Mouse (Mus musculus) gastrocnemius, adult 2 months (tissue): ENCODE results near the gene Tmtc4. TPM values are rescaled to one million over a fixed set of nuclear protein-coding genes. Genes with fewer than 3 reads are reported as not detected.
A peak's percentile ranks its signal among the peaks of the same experiment; 100 is the strongest.

Source experiments
- DNase-seq: peaks from one replicate; pipeline ENCODE4 v3.0.0; 2022
- H3K27ac ChIP-seq: fragments of 200-600 bp; 2 replicates; pipeline ENCODE4 v1.8.1; 2022; ENCODE audit warnings: mild to moderate bottlenecking
- H3K4me3 ChIP-seq: fragments of 200-600 bp; 2 replicates; pipeline ENCODE4 v1.8.1; 2022; ENCODE audit warnings: mild to moderate bottlenecking, moderate library complexity
- CTCF ChIP-seq: fragments of 200-600 bp; IDR thresholded peaks from 2 replicates; pipeline ENCODE4 v1.8.1; 2022; ENCODE audit warnings: antibody characterized with exemption, mild to moderate bottlenecking, moderate library complexity
- intact Hi-C: fragments of 180-260 bp; cut with DNase I; formaldehyde crosslinking; loops from one replicate; pipeline ENCODE4 v1.15.1; 2025
- total RNA-seq, 2 experiments: library from RNA; stranded (reverse); gene quantifications; 2 replicates each; pipeline ENCODE4 v1.2.3; 2021

Tmtc4 gene
- total RNA-seq, 2 experiments from 2014 or later, result 1.5 to 5.7 TPM

GRCm38 (mm10) chr14:122990521-122991052, 6.8 kb upstream of the Tmtc4 start:
- no peak overlapping the region for H3K4me3 ChIP-seq
- TF ChIP-seq CTCF, result no peak
- intact Hi-C loops, result no loop called here
- no peak for DNase-seq
- no peak overlapping the region for H3K27ac ChIP-seq

DNA sequence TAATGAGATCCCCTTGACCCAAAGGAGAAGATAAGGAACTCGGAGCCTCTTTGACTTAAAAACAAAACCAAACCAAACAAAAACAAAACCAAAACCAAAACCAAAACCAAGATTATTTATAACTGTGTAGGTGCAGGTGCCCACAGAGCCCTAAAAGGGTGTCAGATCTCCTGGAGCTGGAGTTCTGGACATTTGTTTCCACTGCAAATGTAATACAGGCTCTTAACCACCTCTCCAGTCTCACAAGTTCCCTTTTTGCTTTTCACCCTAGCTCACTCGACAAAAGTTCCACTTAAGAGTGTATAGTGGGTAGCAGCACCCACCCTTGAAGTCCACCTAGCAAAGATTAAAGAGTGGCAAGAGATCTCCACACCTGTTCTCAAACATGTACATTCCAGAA, 2.6 kb upstream of the Tmtc4 start:
- TF ChIP-seq CTCF, result no peak
- no peak for DNase-seq
- intact Hi-C loops, result no loop called here
- Histone ChIP-seq H3K27ac (no peak overlapping the region), H3K4me3 (no peak overlapping the region)

- intact Hi-C loops, result no loop called here
- Histone ChIP-seq H3K4me3 (peak overlapping the region; percentile 92), H3K27ac (peak overlapping the region; percentile 93)
- no peak for TF ChIP-seq CTCF
- DNase-seq, result peak; percentile 94
Measured at GRCm38 (mm10) chr14:122982571-122983225, 1.1 kb downstream of the Tmtc4 start.

DNA sequence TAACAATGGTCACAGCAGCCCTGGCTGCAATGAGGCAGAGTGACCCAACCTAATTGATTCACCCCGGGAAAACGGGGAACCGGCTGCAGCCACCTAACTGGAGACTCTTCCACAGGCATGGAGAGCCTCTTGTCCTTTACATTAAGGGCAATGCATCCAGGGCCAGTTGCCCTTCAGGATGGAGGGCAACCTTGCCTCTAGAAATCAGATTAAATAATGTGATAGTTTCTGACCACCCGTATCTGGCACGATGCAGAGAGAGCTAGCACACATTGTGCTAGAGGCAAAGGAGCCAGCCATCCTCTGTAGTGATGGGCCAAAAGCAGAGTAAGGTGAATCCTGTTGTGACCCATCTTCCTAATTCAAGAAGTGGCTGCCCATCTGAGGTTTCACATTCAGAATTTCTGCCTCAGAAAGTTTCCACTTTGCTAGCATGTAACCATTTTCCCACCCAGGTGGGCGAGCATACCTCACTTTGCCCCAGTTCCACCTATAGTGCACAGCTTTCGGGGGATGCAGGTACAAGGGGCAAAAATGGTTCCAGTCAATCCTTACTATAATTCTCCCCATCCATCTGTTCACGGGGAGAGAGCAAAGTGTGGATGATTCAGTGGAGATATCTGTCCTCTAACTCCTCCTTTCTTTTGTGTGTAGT, 1.9 kb downstream of the Tmtc4 start:
- intact Hi-C loops, result no loop called here
- TF ChIP-seq CTCF, result no peak
- no peak for DNase-seq
- Histone ChIP-seq H3K4me3 (peak overlapping the region; percentile 92), H3K27ac (peak overlapping the region; percentile 93)

DNA sequence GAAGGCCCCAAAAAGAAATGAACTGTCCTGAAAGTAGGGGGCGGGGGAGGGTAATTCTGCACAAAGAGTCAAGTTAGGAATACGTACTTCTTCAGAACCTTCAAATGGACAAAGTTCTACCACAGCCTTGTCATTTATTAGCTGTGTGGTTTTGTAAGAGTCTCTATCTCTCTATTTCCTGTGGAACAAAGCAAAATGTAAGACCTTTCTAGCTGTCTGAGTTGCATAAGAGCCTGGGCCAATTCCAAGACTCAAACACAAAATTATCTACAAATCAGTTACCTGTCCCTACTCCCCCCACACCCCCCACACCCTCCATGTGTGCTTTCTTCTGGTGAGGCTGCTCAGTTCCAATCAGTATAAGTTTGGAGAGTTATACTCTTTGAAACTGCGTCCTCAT, 5.0 kb downstream of the Tmtc4 start:
- no peak overlapping the region for H3K27ac ChIP-seq
- intact Hi-C loops, result no loop called here
- no peak overlapping the region for H3K4me3 ChIP-seq
- DNase-seq, result no peak
- no peak for TF ChIP-seq CTCF

DNA sequence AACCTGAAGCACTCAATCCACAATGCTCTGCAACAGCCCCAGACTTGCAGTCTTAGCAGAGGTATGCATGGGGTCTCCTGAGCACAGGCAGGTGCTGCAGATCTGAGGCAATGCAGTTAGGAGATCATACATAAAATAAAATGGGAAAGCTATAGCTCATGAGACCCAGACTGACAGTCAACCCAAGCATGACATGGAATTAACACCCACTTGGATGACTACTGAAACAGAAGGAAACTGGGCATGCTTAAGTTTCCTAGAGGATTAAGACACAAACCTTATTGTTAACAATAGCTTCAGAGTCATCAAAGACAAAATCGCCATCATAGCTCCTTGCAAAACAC, 6.1 kb downstream of the Tmtc4 start:
- no peak for TF ChIP-seq CTCF
- no peak for DNase-seq
- H3K4me3 ChIP-seq, result no peak overlapping the region
- H3K27ac ChIP-seq, result no peak overlapping the region
- intact Hi-C loops, result no loop called here

- no peak for TF ChIP-seq CTCF
- DNase-seq, result no peak
- Histone ChIP-seq H3K4me3 (no peak overlapping the region), H3K27ac (no peak overlapping the region)
- intact Hi-C loops, result no loop called here
Measured at GRCm38 (mm10) chr14:122977056-122977796, 6.6 kb downstream of the Tmtc4 start.

DNA sequence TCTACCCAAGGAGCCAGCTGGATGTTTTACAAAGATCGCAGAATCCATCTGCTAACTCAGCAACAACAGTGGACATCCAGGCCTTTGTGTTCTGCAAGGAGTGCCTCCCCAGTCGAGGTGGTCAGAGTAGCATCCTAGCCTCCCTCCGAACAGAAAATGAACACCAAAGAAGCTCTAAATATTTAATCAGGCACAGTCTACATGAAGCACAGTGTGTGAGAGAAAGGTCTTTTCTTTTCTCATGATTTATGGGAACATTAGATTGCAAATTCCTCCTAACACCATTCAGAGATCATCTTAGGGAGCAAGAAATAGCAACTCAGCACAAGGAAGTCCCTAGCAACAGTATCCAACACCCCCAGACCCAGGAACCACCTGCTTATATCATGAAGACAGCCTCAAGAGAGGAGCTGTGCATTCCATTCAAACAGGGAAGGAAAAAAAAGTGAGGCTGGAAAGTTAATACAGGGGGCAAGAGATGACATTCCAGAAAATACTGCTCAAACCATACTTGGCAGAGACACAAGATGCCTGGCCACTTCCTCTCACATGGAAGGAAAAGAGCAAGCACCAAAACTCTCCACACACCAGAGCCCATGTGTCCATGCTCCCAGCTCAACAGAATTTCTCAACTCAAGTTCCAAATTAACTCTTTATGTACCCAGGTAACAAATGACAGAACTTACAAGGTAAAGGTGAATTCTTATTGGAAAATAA, 8.8 kb downstream of the Tmtc4 start:
- intact Hi-C loops, result no loop called here
- no peak overlapping the region for H3K4me3 ChIP-seq
- TF ChIP-seq CTCF, result no peak
- DNase-seq, result no peak
- no peak overlapping the region for H3K27ac ChIP-seq

DNA sequence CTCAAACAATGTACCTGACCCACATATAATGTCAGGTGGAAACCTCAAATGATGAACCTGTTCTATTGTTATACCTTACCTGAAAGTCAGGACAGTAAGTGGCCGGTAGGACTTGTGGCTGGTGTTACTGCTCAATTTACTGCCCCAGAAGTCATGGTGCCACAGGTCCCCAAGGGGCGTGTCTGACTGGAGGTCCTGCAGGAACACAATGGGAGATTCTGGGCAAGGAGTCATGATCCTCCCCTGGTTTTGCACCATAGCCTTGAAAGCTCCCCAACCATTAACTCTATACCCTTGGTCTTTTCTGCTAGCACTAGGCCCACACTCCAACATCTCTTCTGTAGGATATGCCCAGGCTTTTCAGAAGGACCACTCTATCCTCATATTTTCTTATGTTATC, 10.7 kb downstream of the Tmtc4 start:
- intact Hi-C loops, result no loop called here
- H3K27ac ChIP-seq, result no peak overlapping the region
- no peak for TF ChIP-seq CTCF
- no peak for DNase-seq
- no peak overlapping the region for H3K4me3 ChIP-seq

DNA sequence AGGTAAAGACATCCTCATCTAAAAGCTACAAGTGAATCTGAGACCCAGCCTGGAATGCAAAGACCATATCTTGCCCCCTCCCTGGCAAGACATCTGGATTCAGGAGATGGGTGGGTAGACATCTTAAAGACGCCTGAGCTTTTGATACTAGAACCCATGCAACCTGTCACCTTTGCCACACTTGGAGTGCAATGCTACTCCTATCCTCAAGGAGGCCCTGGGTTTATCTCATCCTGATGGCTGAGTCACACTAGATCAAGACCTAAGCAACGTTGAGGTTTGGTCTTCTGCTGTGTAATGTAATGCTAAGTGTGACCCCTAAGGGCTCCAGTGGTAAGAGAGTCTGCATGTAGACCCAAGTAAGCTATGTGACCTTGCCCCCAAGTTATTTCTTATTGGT, 15.8 kb downstream of the Tmtc4 start:
- no peak for DNase-seq
- intact Hi-C loops, result no loop called here
- no peak for TF ChIP-seq CTCF

GRCm38 (mm10) chr14:122957941-122958340, 25.9 kb downstream of the Tmtc4 start:
- intact Hi-C loops, result no loop called here
- no peak overlapping the region for H3K27ac ChIP-seq
- no peak overlapping the region for H3K4me3 ChIP-seq
- peak; percentile 59 for DNase-seq
- TF ChIP-seq CTCF, result no peak

More for the DNA sequence above, 15.8 kb downstream of the Tmtc4 start:
- Histone ChIP-seq H3K27ac (no peak overlapping the region), H3K4me3 (no peak overlapping the region)

DNA sequence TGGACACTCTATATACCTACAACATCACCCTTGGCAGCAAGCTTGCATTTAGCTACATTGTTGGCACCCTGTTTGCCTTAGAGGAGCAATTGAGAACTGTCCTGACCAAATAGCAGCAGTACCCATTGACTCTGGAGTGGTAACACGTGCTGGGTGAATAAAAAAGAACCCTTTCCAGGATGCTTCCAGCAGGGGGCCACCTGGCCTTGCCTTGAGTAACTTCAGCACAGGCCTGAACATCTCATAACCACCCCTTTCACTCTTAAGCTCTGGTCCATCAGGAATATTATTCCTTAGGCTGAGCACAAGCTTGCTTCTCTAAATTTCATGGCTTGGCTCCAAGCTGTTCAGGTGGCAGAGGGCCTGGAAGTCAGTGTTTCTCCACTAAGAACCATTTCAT, 30.5 kb downstream of the Tmtc4 start:
- peak; percentile 62 for TF ChIP-seq CTCF
- peak; percentile 41 for DNase-seq
- intact Hi-C loops, result loop anchor here (2.0 kb wide), 1 partner anchor 287 kb away; no protein-coding TSS in a partner anchor
- Histone ChIP-seq H3K4me3 (no peak overlapping the region), H3K27ac (no peak overlapping the region)
